Mouse (Mus musculus) lung, postnatal 0 days (tissue): ENCODE results near the gene Dlg2. TPM values are rescaled to one million over a fixed set of nuclear protein-coding genes. Genes with fewer than 3 reads are reported as not detected.

Experiments used
- ATAC-seq: fragments of 200-750 bp; cut with Nextera tagmentation; 2 replicates; pipeline ENCODE4 v1.8.0; 2017; ENCODE audit warnings: moderate library complexity
- DNase-seq: peaks from one replicate; pipeline ENCODE4 v3.0.0-alpha.2; 2016; ENCODE audit warnings: low spot score
- H3K27ac ChIP-seq: fragments of 300-500 bp; sonication (generic); 2 replicates; pipeline ENCODE4 v1.5.1; 2014; ENCODE audit warnings: antibody characterized with exemption, mild to moderate bottlenecking, low read length, mixed read lengths
- H3K27me3 ChIP-seq: fragments of 300-500 bp; sonication (generic); replicated peaks from 2 replicates; pipeline ENCODE4 v1.6.1; 2014; ENCODE audit warnings: low read length, mixed read lengths; ENCODE audit not compliant: insufficient read depth
- H3K36me3 ChIP-seq: fragments of 300-500 bp; sonication (generic); 2 replicates; pipeline ENCODE4 v1.6.1; 2014; ENCODE audit warnings: low read length, mixed read lengths; ENCODE audit not compliant: insufficient read depth
- H3K4me1 ChIP-seq: fragments of 300-500 bp; sonication (generic); 2 replicates; pipeline ENCODE4 v1.6.1; 2014; ENCODE audit warnings: antibody characterized with exemption, low read depth, low read length, mixed read lengths; ENCODE audit not compliant: insufficient read depth
- H3K4me2 ChIP-seq: fragments of 300-500 bp; sonication (generic); replicated peaks from 2 replicates; pipeline ENCODE4 v1.6.1; 2014; ENCODE audit warnings: low read depth, mild to moderate bottlenecking, low read length, moderate library complexity, mixed read lengths
- H3K4me3 ChIP-seq: fragments of 300-500 bp; sonication (generic); 2 replicates; pipeline ENCODE4 v1.5.1; 2014; ENCODE audit warnings: low read depth, low read length
- H3K9ac ChIP-seq: fragments of 300-500 bp; sonication (generic); replicated peaks from 2 replicates; pipeline ENCODE4 v1.6.1; 2014; ENCODE audit warnings: low read depth, mild to moderate bottlenecking
- H3K9me3 ChIP-seq: fragments of 300-500 bp; sonication (generic); 2 replicates; pipeline ENCODE4 v1.6.1; 2016; ENCODE audit warnings: low read length, mixed read lengths
- CTCF ChIP-seq: IDR thresholded peaks from 2 replicates; pipeline ENCODE4 v1.5.1; 2016; ENCODE audit warnings: antibody characterized with exemption, mild to moderate bottlenecking
- EP300 ChIP-seq: IDR thresholded peaks from 2 replicates; pipeline ENCODE4 v1.6.1; 2016; ENCODE audit warnings: antibody characterized with exemption, mild to moderate bottlenecking, control low read depth
- WGBS: fragments of 180-500 bp; shearing (Covaris S2); extraction: QIAGEN DNeasy Blood & Tissue Kit; methylation state at CpG from one replicate; pipeline ENCODE4 v1.1.7; 2014; 5-methylcytosine and 5-hydroxymethylcytosine counted together
- polyA plus RNA-seq: library from polyadenylated mRNA; unstranded; fragments of >200 nt; fragmentation: Nextera tagmentation; extraction: Ambion mirVana; gene quantifications from 2 replicates; pipeline ENCODE4 v1.2.1, GENCODE M21; 2015

The Dlg2 gene
- polyA plus RNA-seq, 1 experiment from 2014 or later: 0.43 TPM

DNA sequence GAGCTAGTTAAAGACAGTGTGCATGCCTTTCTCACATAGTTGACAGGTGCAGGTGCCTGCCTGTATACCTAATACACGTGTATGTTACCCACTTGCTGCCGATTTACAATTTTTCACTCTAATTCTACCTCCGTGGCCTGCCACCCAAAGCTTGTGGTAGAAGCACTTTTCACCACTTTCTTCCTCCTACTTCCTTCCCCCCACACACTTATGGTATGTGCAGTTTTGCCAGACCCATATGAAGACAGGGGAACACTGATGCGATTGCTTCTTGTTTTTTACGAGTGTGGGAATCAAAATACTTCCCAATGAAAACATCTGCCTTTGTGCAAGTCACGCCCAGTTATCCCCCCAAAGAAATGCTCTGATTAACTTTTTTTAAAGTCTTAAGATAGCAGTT lies 1234.7 kb downstream of the Dlg2 start:
- Histone ChIP-seq H3K9ac (no peak overlapping the region), H3K4me2 (no peak overlapping the region), H3K36me3 (no peaks in the 10 kb centered on the region), H3K4me1 (no peaks in the 10 kb centered on the region), H3K27me3 (no peaks in the 10 kb centered on the region), H3K27ac (no peak overlapping the region), H3K4me3 (no peak overlapping the region), H3K9me3 (no peaks in the 10 kb centered on the region)
- no peak for TF ChIP-seq EP300
- TF ChIP-seq CTCF: no peak
- ATAC-seq (no peak), DNase-seq (no peak)
- WGBS: 72% methylated on average over 6 of the region's 6 CpGs

DNA sequence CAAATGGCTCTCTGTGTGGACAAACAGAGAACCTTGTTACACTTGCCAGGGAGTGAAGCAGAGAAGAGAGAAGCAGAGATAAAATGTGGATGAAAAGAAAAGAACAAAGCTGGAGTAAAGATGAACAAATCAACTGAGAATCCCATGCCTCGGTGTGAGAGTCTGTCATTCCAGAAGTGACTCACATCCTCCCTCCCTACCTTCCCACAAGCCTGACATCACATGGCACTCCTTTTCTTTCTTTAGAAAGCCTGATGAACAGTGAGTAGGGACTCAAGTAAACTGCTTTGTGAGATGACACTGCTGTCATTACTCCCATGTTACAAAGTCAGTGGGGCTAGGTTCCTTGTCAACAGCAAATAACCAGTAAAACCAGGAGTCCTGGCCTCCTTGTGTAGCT lies 1239.3 kb downstream of the Dlg2 start:
- no peak overlapping the region for H3K27ac ChIP-seq
- H3K9ac ChIP-seq: no peak overlapping the region
- ATAC-seq: no peak
- DNase-seq: no peak
- H3K4me1 ChIP-seq: no peaks in the 10 kb centered on the region
- no peaks in the 10 kb centered on the region for H3K36me3 ChIP-seq
- WGBS: 54% methylated on average over 1 of the region's 1 CpGs
- TF ChIP-seq EP300: no peak
- no peak for TF ChIP-seq CTCF
- H3K9me3 ChIP-seq: no peaks in the 10 kb centered on the region
- no peaks in the 10 kb centered on the region for H3K27me3 ChIP-seq
- no peak overlapping the region for H3K4me2 ChIP-seq
- no peak overlapping the region for H3K4me3 ChIP-seq

GRCm38 (mm10) chr7:91716696-91717095 lies 1240.2 kb downstream of the Dlg2 start:
- no peaks in the 10 kb centered on the region for H3K4me1 ChIP-seq
- no peak overlapping the region for H3K4me3 ChIP-seq
- WGBS: 56% methylated on average over 6 of the region's 6 CpGs
- H3K27me3 ChIP-seq: no peaks in the 10 kb centered on the region
- H3K36me3 ChIP-seq: no peaks in the 10 kb centered on the region
- H3K9ac ChIP-seq: no peak overlapping the region
- no peak for ATAC-seq
- no peak overlapping the region for H3K27ac ChIP-seq
- H3K9me3 ChIP-seq: no peaks in the 10 kb centered on the region
- TF ChIP-seq CTCF (no peak), EP300 (no peak)
- no peak overlapping the region for H3K4me2 ChIP-seq
- DNase-seq: no peak

DNA sequence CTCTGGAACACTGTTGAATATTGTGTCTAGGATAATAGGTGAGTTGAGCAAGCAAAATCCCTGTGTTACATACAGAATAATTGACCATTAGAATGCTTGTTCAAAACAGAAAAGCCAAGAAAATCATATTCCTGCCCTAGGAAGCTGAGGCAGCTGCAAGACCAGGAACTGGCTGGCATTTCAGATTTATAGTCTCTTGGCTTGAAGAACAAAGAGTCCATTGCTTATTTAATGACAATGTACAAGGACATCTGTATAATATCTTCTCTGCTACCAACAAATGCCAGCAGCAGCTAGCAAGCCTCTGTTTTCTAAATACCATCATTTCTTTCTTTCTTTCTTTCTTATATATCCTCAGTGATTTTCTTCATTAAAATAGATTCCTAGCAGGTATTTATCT lies 1243.8 kb downstream of the Dlg2 start:
- H3K36me3 ChIP-seq: no peaks in the 10 kb centered on the region
- no peaks in the 10 kb centered on the region for H3K27me3 ChIP-seq
- H3K9me3 ChIP-seq: no peaks in the 10 kb centered on the region
- no peak overlapping the region for H3K27ac ChIP-seq
- ATAC-seq (no peak), DNase-seq (no peak)
- no peak overlapping the region for H3K4me3 ChIP-seq
- no peak overlapping the region for H3K9ac ChIP-seq
- no peaks in the 10 kb centered on the region for H3K4me1 ChIP-seq
- TF ChIP-seq CTCF (no peak), EP300 (no peak)
- H3K4me2 ChIP-seq: no peak overlapping the region

- Histone ChIP-seq H3K4me3 (no peak overlapping the region), H3K27me3 (no peaks in the 10 kb centered on the region), H3K4me2 (no peak overlapping the region), H3K36me3 (no peaks in the 10 kb centered on the region), H3K27ac (no peak overlapping the region), H3K9me3 (no peaks in the 10 kb centered on the region), H3K9ac (no peak overlapping the region), H3K4me1 (no peaks in the 10 kb centered on the region)
- DNase-seq (no peak), ATAC-seq (no peak)
- WGBS: 59% methylated on average over 5 of the region's 5 CpGs
- TF ChIP-seq CTCF: no peak
These were observed 1247.9 kb downstream of the Dlg2 start for GRCm38 (mm10) chr7:91724397-91724796.

DNA sequence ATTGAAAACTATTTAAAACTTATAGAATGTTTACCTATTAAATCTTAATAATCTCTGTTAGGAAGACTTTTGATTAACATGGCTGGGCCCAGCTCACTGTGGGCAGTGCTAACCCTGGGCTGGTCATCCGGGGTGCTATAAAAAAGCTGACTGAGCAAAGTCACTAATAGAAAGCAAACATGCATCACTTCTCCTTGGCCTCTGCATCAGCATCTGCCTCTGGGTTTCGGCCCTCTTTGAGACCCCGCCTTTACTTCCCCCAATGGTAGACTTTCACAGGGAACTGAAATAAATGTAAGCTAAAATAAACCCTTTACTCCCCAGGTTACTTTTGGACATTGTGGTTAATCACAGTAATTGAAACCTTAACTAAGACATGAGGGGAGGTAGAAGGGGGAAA lies 1264.3 kb downstream of the Dlg2 start:
- WGBS: 79% methylated on average over 3 of the region's 3 CpGs

DNA sequence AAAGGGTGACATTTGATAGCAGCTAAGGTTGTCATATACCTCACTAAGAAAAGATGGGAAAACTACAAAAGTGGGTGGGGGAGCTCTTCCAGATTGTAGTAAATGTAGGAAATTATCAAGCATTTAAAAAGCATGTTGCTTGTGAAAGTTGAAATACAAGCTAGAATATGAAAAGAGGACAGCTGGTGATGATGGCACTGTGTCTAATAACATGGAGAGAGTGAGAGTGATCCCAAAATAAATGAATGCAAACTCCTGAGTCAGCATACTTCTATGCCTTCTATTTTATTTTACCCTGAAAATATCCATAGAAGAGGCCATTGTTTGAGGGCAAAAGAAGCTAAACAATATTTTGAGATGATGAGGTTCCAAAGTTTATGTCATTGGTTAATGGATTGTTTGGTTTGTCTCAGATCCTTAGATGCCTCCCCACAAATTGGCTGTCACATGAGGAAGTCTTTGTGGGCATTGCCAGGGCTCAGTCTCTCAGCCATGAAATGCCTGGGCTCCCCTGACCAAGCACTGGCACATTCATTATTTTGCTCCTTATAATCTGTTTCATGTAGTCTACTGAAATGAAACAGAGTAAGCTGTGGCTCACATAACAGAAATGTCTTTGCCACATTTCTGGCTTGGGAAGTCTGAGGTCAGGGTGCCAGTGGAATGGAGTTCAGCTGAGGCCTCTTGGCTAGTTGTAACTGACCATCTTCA lies 1276.8 kb downstream of the Dlg2 start:
- H3K4me1 ChIP-seq: no peaks in the 10 kb centered on the region
- no peaks in the 10 kb centered on the region for H3K36me3 ChIP-seq
- H3K4me3 ChIP-seq: no peak overlapping the region
- H3K9ac ChIP-seq: no peak overlapping the region
- TF ChIP-seq CTCF: no peak
- TF ChIP-seq EP300: no peak
- DNase-seq: no peak
- no peak overlapping the region for H3K4me2 ChIP-seq
- H3K27ac ChIP-seq: no peak overlapping the region
- H3K27me3 ChIP-seq: no peaks in the 10 kb centered on the region
- no peaks in the 10 kb centered on the region for H3K9me3 ChIP-seq
- ATAC-seq: no peak

More for the DNA sequence above, 1264.3 kb downstream of the Dlg2 start:
- H3K4me2 ChIP-seq: no peak overlapping the region
- no peak overlapping the region for H3K27ac ChIP-seq
- H3K9me3 ChIP-seq: no peaks in the 10 kb centered on the region
- no peaks in the 10 kb centered on the region for H3K27me3 ChIP-seq
- no peak for ATAC-seq
- H3K4me1 ChIP-seq: no peaks in the 10 kb centered on the region
- TF ChIP-seq CTCF (no peak), EP300 (no peak)
- H3K36me3 ChIP-seq: no peaks in the 10 kb centered on the region
- no peak for DNase-seq
- H3K4me3 ChIP-seq: no peak overlapping the region
- no peak overlapping the region for H3K9ac ChIP-seq
